Mouse (Mus musculus) forebrain, embryonic 13.5 days (tissue): ENCODE data around the gene Prelid1. TPM values are rescaled to one million over a fixed set of nuclear protein-coding genes. Genes with fewer than 3 reads are reported as not detected.
A peak's percentile ranks its signal among the peaks of the same experiment; 100 is the strongest.

ENCODE experiments used
- ATAC-seq: fragments of 200-750 bp; cut with Nextera tagmentation; 2 replicates; pipeline ENCODE4 v1.8.0; 2017
- H3K27ac ChIP-seq: fragments of 300-500 bp; sonication (generic); 2 replicates; pipeline ENCODE4 v1.5.1; 2015; ENCODE audit warnings: inconsistent platforms, mild to moderate bottlenecking, moderate library complexity
- H3K27me3 ChIP-seq: fragments of 300-500 bp; sonication (generic); 2 replicates; pipeline ENCODE4 v1.6.1; 2015; ENCODE audit warnings: mild to moderate bottlenecking, inconsistent platforms
- H3K36me3 ChIP-seq: fragments of 300-500 bp; sonication (generic); 2 replicates; pipeline ENCODE4 v1.6.1; 2015; ENCODE audit warnings: mild to moderate bottlenecking, inconsistent platforms; ENCODE audit not compliant: poor library complexity, severe bottlenecking
- H3K4me1 ChIP-seq: fragments of 300-500 bp; sonication (generic); 2 replicates; pipeline ENCODE4 v1.6.1; 2015; ENCODE audit warnings: inconsistent platforms
- H3K4me2 ChIP-seq: fragments of 300-500 bp; sonication (generic); 2 replicates; pipeline ENCODE4 v1.6.1; 2015; ENCODE audit warnings: inconsistent platforms, mild to moderate bottlenecking, moderate library complexity
- H3K4me3 ChIP-seq: fragments of 300-500 bp; sonication (generic); 2 replicates; pipeline ENCODE4 v1.5.1; 2015; ENCODE audit warnings: mild to moderate bottlenecking, inconsistent platforms
- H3K9ac ChIP-seq: fragments of 300-500 bp; sonication (generic); 2 replicates; pipeline ENCODE4 v1.6.1; 2015; ENCODE audit warnings: mild to moderate bottlenecking, inconsistent platforms
- H3K9me3 ChIP-seq: fragments of 300-500 bp; sonication (generic); replicated peaks from 2 replicates; pipeline ENCODE4 v1.6.1; 2016; ENCODE audit warnings: inconsistent platforms
- WGBS: fragments of 180-500 bp; shearing (Covaris S2); methylation state at CpG from one replicate; pipeline ENCODE4 v1.1.7; 2015; 5-methylcytosine and 5-hydroxymethylcytosine counted together
- polyA plus RNA-seq: library from polyadenylated mRNA; unstranded; fragments of >200 nt; fragmentation: Nextera tagmentation; extraction: Ambion mirVana; gene quantifications from 2 replicates; pipeline ENCODE4 v1.2.1, GENCODE M21; 2015

The Prelid1 gene
- polyA plus RNA-seq, 1 experiment from 2014 or later, result 309 TPM

DNA sequence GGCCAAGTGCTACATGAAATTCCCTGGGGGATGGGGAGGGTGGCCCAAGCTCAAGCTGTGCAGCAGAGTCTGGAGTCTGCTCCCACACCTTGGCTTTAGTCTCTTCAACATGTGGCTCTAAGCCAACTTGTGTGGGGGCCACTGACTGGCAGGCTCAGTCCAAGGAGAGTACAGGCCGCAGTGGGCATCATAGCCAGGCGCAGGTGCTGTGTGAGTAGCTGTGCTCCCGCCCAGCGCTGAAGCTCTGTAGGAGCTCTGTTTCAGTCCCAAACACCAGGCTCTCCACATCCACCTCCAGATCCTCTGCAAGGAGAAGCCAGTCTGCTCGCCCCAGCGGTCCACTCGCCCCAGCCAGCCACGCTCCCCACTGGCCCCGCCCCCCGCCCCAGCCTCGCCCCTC lies 5.3 kb downstream of the Prelid1 start:
- H3K36me3 ChIP-seq, result peaks cover 36% of the 10 kb centered on the region
- H3K27me3 ChIP-seq, result no peaks in the 10 kb centered on the region
- WGBS, result 82% methylated on average over 11 of the region's 11 CpGs
- H3K4me1 ChIP-seq, result peaks cover 58% of the 10 kb centered on the region
- no peak overlapping the region; the same call in 1 of the 2 replicates for H3K27ac ChIP-seq
- no peaks in the 10 kb centered on the region for H3K9me3 ChIP-seq
- no peak overlapping the region for H3K4me2 ChIP-seq
- ATAC-seq, result no peak
- no peak overlapping the region for H3K4me3 ChIP-seq
- peak overlapping the region; percentile 5; the same call in 1 of the 2 replicates for H3K9ac ChIP-seq

GRCm38 (mm10) chr13:55327169-55327568 lies 6.9 kb downstream of the Prelid1 start:
- Histone ChIP-seq H3K27me3 (no peaks in the 10 kb centered on the region), H3K9ac (peak overlapping the region; percentile 34; the same call in 1 of the 2 replicates), H3K4me3 (no peak overlapping the region), H3K9me3 (no peaks in the 10 kb centered on the region), H3K4me2 (peak overlapping the region; percentile 68), H3K36me3 (peaks cover 35% of the 10 kb centered on the region), H3K27ac (peak overlapping the region; percentile 68), H3K4me1 (peaks cover 54% of the 10 kb centered on the region)
- ATAC-seq, result peak; percentile 11; the same call in 1 of the 2 replicates
- WGBS, result 58% methylated on average over 4 of the region's 4 CpGs

GRCm38 (mm10) chr13:55327633-55328032 lies 7.3 kb downstream of the Prelid1 start:
- Histone ChIP-seq H3K36me3 (peaks cover 35% of the 10 kb centered on the region), H3K4me2 (peak overlapping the region; percentile 68), H3K27ac (peak overlapping the region; percentile 68), H3K9me3 (no peaks in the 10 kb centered on the region), H3K4me1 (peaks cover 52% of the 10 kb centered on the region), H3K4me3 (peak overlapping the region; percentile 64), H3K27me3 (no peaks in the 10 kb centered on the region), H3K9ac (0 out of 2 replicates have a peak overlapping the region, but pooled peaks have one; percentile 34)
- peak; percentile 36 for ATAC-seq
- 3% methylated on average over 2 of the region's 8 CpGs for WGBS

DNA sequence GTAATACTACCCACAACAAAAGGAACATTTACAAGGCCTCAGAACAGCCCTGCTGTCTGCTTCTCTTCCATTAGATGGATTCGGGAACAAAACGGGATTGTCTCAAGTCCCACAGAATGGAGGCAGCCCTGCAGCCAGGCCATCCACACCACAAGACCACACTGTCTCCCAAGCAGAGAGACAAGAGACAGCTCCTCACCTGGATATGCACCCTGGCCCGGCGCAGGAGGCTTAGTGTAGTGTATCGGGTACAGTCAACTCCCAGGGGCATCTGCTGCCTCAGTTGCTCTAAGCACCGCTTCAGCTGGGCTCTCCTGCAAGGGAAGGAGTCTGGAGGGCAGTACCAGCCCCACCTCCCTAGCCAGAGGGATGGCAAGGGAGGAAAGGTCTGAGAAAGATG lies 7.9 kb downstream of the Prelid1 start:
- Histone ChIP-seq H3K27me3 (no peaks in the 10 kb centered on the region), H3K4me3 (peak overlapping the region; percentile 64), H3K4me1 (peaks cover 47% of the 10 kb centered on the region), H3K9me3 (no peaks in the 10 kb centered on the region), H3K4me2 (peak overlapping the region; percentile 68), H3K36me3 (peaks cover 32% of the 10 kb centered on the region), H3K9ac (peak overlapping the region; percentile 83), H3K27ac (no peak overlapping the region)
- no peak for ATAC-seq
- WGBS, result 88% methylated on average over 6 of the region's 6 CpGs

GRCm38 (mm10) chr13:55328641-55329040 lies 8.3 kb downstream of the Prelid1 start:
- Histone ChIP-seq H3K4me3 (peak overlapping the region; percentile 64), H3K27me3 (no peaks in the 10 kb centered on the region), H3K36me3 (peaks cover 27% of the 10 kb centered on the region), H3K4me1 (peaks cover 42% of the 10 kb centered on the region), H3K9ac (peak overlapping the region; percentile 83), H3K27ac (no peak overlapping the region), H3K9me3 (no peaks in the 10 kb centered on the region), H3K4me2 (peak overlapping the region; percentile 68)
- WGBS, result 80% methylated on average over 4 of the region's 4 CpGs
- ATAC-seq, result no peak

DNA sequence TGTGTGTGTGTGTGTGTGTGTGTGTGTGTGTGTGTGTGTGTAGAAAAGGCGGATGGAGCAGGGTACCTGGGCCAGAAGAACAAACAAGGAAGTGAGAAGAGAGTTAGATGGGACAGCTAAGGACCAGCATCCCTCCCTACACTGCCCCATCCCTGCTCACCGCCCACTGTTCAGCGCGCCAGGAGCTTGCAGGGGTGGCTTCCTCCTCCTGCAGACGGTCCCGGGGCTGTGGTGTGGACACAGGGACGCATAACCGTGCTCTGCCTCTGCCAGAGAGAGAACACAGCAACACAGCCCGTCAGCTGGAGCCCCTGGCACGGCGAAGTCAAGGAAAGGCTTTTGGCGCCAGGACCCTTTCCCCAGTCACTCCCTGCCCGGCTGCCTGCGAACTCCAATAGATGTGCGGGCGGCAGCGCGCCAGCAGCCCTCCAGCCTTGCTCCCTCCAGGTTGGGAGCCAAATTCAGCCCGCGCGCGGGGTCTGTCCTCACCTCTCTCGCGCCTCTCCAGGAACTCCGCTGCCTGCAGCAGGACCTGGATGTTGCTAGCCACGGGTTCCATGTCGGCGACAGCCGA lies 8.9 kb downstream of the Prelid1 start:
- Histone ChIP-seq H3K36me3 (peaks cover 21% of the 10 kb centered on the region), H3K4me3 (peak overlapping the region; percentile 64), H3K4me2 (peak overlapping the region; percentile 68), H3K9ac (peak overlapping the region; percentile 83), H3K4me1 (peaks cover 37% of the 10 kb centered on the region), H3K27me3 (no peaks in the 10 kb centered on the region), H3K9me3 (no peaks in the 10 kb centered on the region), H3K27ac (peak overlapping the region; percentile 92)
- WGBS, result under 1% methylated on average over 27 of the region's 29 CpGs
- peak; percentile 37 for ATAC-seq

- Histone ChIP-seq H3K4me3 (peak within 1 kb of the TSS; percentile 64), H3K27me3 (no peaks in the 10 kb centered on the region), H3K4me1 (peaks cover 34% of the 10 kb centered on the region), H3K9ac (peak within 1 kb of the TSS; percentile 83), H3K4me2 (peak within 1 kb of the TSS; percentile 68), H3K36me3 (peaks cover 15% of the 10 kb centered on the region), H3K9me3 (no peaks in the 10 kb centered on the region), H3K27ac (peak within 1 kb of the TSS; percentile 92)
- ATAC-seq, result peak; percentile 84
- WGBS, result under 1% methylated on average over 74 of the region's 82 CpGs
These were observed 9.6 kb downstream of the Prelid1 start, which contains the start of gene Mxd3 for GRCm38 (mm10) chr13:55329683-55330566. Gene Mxd3 (minus strand): TSS chr13:55329823.

DNA sequence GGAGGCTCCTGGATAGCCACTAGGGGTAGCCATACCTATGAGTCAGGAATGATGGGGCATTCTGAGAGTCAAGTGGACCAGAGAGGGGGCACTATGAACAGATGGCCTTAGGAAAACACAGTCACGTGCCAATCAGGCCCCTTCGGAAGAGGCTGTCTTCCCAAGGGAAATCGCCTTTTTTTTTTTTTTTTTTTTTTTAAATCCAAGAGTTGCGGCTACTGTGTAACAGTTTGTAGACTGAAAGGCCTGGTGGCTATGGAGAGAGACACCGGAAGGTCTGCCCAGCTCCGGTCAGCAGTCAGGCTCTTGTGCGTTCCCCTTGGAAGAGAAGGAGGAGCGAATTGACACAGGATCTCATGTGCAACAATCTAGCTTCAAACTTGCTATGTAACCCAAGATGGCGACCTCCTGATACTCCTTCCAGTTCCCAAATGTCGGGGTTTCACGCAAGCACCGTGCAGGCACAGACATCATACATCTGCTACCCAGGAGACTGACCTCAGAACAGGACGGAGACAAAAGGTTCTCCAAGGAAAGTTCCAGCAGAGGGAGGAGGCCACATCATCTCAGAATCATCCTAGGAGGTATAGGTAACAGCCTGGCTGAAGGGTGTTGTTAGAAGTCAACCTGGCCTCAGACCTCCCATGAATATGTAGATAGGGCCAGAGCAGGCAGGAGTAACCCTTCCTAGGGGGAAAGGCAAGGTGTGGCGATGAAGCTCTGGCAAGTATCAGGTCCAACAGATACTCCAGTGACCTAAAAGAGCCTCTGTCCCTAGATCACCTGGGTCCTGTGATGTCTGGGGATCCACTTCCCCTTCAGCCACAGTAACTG lies 10.5 kb downstream of the Prelid1 start:
- Histone ChIP-seq H3K4me3 (peak overlapping the region; percentile 64), H3K36me3 (peaks cover 7% of the 10 kb centered on the region), H3K9me3 (no peaks in the 10 kb centered on the region), H3K27ac (peak overlapping the region; percentile 92), H3K4me2 (peak overlapping the region; percentile 68), H3K27me3 (no peaks in the 10 kb centered on the region), H3K9ac (peak overlapping the region; percentile 83), H3K4me1 (peaks cover 34% of the 10 kb centered on the region)
- no peak for ATAC-seq
- 52% methylated on average over 14 of the region's 14 CpGs for WGBS

GRCm38 (mm10) chr13:55332331-55332730 lies 12.0 kb downstream of the Prelid1 start:
- Histone ChIP-seq H3K36me3 (no peaks in the 10 kb centered on the region), H3K4me2 (no peak overlapping the region), H3K9ac (peak overlapping the region; percentile 10; the same call in 1 of the 2 replicates), H3K4me3 (no peak overlapping the region), H3K4me1 (peaks cover 28% of the 10 kb centered on the region), H3K27me3 (no peaks in the 10 kb centered on the region), H3K27ac (no peak overlapping the region), H3K9me3 (no peaks in the 10 kb centered on the region)
- 86% methylated on average over 3 of the region's 3 CpGs for WGBS
- ATAC-seq, result no peak

GRCm38 (mm10) chr13:55335701-55336100 lies 15.4 kb downstream of the Prelid1 start:
- Histone ChIP-seq H3K27me3 (no peaks in the 10 kb centered on the region), H3K9me3 (no peaks in the 10 kb centered on the region), H3K27ac (no peak overlapping the region), H3K4me3 (no peak overlapping the region), H3K4me1 (peaks cover 5% of the 10 kb centered on the region), H3K36me3 (no peaks in the 10 kb centered on the region), H3K4me2 (no peak overlapping the region), H3K9ac (no peak overlapping the region)
- WGBS, result 91% methylated on average over 4 of the region's 4 CpGs
- ATAC-seq, result no peak

DNA sequence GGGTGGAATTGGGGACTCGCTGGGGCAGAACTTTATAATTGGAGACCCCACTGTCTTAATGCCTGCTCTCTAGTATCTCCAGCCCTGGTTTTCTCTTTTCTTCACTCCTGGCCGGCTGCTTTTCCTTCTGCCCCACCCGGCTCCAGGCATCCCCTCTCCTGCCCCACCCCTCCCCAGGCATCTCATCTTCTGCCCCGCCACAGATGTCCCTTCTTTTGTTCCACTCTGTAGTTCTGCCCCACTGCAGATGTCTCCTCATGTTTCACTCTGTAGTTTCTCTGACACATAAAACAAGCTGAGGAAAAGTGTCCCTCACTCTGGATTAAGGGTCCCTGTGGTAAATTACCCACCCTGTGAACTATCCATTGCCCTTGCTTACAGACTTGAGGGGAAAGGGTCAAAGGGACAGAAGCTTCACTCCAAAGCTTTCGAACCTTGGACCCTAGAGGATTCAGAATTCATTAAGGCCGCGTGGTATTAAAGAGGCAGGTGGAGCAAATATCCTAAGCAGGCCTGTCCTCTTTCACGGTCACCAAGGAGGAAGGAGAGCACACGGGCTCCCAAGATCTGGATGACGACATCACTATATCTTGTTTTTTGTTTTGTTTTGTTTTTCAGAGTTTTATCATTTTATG lies 17.2 kb downstream of the Prelid1 start:
- no peaks in the 10 kb centered on the region for H3K9me3 ChIP-seq
- no peak overlapping the region for H3K27ac ChIP-seq
- H3K4me1 ChIP-seq, result no peaks in the 10 kb centered on the region
- no peak for ATAC-seq
- 64% methylated on average over 10 of the region's 10 CpGs for WGBS
- no peak overlapping the region for H3K9ac ChIP-seq
- no peaks in the 10 kb centered on the region for H3K36me3 ChIP-seq
- H3K4me3 ChIP-seq, result no peak overlapping the region
- H3K27me3 ChIP-seq, result no peaks in the 10 kb centered on the region
- H3K4me2 ChIP-seq, result no peak overlapping the region
